Mouse (Mus musculus) kidney, adult 10 weeks (tissue): Measurements from ENCODE around the gene Uqcc1. TPM values are rescaled to one million over a fixed set of nuclear protein-coding genes. Genes with fewer than 3 reads are reported as not detected.

Experiments used
- polyA plus RNA-seq: library from polyadenylated mRNA; stranded (reverse); fragments of 350-450 nt; fragmentation: Illumina TruSeq; extraction: RNeasy Lipid Tissue Mini Kit (QIAGEN cat#74804); gene quantifications from one replicate; pipeline ENCODE4 v1.2.3, GENCODE M21; 2014; ENCODE audit warnings: low read depth, low replicate concordance

Gene Uqcc1
- 78.5 TPM for polyA plus RNA-seq

DNA sequence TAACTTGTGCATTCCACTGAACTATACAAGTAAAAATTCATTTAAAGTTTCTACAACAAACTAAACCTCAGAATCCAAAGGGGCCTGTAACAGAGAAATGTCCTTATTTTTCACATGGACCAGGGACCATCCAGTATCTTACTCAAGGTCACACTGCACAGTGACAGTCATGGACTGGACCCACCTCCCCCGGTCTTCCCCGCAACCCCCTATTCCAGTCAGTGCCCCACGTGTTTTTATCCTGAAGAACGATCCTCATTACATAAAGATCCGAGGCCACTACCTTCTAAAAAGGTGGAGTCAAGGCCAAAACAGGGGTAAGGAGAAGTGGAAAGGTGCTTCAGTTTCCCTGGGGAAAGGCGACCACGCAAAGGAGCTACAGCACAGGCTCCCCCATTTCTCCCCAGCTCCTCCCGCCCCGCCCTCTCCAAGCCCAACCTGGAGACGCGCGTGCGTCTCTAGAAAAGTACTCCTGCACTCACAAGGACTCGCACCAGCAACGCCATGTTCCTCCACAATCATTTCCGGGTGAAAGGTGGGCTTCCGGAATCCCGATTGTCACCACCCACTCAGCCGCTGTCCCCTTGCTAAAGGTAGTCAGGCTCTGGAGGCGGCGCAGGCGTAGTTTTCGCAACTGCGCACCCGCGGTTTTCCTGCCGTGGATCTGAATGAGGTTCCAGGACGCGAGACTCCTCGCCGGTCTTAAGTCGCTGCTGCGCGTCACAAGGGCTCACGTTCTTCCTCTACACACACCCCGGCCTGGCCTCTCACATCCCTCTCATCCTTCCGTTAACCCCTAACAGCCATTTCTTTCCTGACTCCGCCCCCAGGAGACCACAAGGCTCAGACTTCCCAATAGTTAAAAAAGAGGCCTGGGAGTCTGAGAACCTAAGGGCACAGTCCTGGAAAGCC, at the start of gene Uqcc1:
Gene Uqcc1, minus strand, starts transcription at position 780 of the 912 bp plus-strand sequence.

DNA sequence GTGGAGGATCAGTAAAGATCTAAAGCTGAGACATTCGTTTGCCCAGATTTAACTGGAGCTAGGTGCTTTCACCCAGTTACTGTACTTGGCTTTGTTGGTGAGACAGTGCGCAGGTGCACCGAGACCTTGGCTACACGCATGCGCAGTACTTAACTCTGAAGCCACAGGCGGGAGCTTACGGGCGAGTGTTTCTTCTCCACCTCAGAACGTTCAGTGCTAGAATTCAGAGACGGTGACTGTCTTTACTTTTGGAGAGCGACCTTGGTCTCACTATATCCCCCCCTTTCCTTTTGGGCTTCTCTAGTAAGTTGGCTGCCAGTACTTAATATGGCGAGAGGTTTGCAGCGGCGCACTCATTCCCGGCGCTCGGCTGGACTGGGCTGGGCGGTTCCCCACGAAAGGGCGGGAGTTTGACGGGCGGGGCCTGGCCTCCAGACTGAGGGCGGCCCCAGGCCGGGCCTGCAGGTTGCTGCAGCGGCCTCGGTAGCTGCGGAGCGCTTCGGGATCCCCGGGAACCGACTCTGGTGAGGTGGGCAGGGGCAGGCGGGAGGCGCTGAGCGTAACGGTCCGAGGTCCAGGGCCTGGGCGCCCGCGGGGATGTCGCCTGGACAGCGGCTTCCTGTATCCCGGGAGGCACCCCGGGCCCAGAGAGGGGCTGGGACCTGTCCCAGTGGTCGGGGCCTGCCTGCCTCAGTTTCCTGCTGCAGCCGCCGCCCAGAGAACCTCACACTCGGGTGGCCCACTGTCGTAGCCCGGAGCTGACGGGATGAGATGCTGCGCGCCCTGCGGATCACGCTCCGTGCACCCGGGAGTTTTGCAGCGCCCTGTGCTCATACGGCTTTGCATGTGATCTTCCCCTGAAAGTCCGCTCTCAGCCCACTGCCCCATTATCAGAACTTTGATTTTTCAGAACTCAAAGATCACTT, 26.3 kb upstream of the Uqcc1 start, which contains the start of gene Cep250:
Gene Cep250, plus strand, starts transcription at position 325 of the 926 bp plus-strand sequence.

DNA sequence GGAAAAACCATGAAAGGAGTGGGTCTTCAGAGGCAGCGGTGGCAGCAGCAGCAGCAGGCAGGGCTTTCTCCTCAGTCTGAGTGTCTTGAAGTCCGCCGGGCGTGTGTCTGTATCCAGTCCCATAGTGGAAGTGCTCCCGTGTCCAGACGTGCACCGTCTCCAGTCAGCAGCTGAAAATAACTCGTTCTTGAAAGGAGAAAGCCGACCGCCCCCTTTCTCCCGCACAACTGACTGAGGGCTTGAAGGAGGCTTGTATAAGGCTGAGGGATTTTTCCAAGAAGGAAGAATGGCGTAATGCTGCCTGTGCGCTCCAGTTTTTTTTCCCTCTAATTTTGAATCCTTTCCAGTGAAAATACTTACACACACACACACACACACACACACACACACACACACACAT, 15.0 kb upstream of the Uqcc1 start, which contains the start of gene Gdf5:
Gene Gdf5, minus strand, starts transcription at position 244 of the 400 bp plus-strand sequence.

DNA sequence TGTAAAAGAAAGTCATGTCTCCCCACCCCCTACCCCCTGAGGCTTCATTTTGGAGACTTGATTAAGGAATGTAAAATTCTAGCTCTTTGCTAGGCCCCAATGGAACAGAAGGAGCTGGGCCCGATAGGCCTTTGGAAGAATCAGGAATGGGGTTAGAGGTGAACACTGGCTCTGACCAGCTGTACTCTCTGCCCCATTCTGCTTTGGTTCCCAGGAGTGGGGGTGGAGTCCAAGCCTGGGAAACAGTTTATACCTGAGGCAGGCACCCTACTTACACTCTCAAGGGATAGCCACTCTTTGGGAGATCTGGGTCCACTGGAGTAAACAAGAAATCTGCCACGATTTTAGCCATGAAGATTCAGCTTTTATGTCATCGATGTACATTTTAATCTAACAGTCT, 10.6 kb upstream of the Uqcc1 start, which contains the start of gene Gm15557:
Gene Gm15557, plus strand, starts transcription at position 48 of the 400 bp plus-strand sequence.

DNA sequence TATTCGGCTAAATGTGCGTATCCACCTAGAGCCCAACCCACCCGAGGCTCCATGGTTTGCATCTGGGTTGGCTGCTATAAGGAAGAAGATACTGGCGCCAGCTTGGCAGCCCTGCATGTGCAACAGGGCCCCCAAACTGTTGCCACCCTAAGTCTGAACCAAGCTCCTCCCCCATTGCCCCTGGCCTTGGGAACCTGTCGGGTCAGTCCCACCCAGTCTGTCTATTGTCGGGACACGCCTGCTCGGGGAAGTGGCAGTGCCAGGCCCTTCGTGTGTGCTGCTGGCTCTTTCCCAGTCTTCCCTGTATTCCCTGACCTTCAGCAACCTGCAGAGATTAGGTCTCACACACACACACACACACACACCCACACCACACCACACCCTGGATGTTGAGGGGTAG, 95.4 kb downstream of the Uqcc1 start, which contains the start of gene Fam83c:
Gene Fam83c, minus strand, starts transcription at position 123 of the 400 bp plus-strand sequence.

DNA sequence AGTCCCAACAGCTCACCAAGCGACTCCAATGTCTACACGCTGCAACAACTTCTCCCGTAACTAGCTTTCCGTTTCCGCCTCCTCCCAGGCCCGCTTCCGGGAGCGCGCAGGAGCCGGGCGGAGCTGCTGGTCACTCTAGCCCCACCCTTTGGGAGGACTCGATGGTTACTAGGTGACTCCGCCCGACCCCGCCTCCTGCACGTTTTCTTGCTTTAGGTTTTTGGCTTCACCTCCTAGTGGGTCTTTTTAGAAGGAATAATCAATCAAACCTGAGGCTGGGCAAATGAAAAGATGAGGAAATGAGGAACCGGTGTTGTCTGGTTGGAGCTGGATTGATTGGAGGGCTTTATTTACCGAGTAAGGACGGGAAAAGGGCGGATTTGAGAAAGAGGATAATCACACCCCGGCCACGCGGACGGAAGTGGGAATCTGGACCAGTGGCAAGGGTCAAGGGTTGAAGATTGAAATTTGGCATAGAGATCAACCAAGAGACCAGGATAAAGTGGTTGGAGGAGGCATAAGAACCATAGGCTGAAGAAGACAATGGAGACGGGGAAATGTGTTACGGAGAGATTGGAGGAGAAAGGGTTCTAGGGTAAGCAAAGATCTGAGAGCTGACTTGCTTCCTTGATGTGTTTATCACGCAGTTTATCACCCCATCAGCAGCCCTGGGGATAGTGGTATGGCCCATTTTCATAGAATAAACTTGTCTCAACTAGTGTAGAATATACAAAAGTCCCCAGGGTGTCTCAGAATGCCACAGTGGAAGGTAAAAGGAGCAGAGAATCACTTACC, 103.3 kb downstream of the Uqcc1 start, which contains the start of gene Eif6:
Gene Eif6, minus strand, starts transcription at position 296 of the 795 bp plus-strand sequence.

DNA sequence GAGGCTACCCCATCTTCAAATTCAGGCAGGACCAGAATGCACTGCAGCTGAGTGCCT, 110.9 kb downstream of the Uqcc1 start, which contains the start of gene BC029722:
Gene BC029722, minus strand, starts transcription at position 35 of the 57 bp plus-strand sequence.

Other genes starting within 250 kb of the Uqcc1 start
- 81.1 TPM for gene Trpc4ap, start 237.9 kb downstream of the Uqcc1 start, polyA plus RNA-seq
- gene Edem2, start 200.8 kb downstream of the Uqcc1 start, polyA plus RNA-seq = 9.0 TPM
- gene Gm17581, start 194.4 kb downstream of the Uqcc1 start, polyA plus RNA-seq = not detected
- 1.3 TPM for gene Procr, start 179.2 kb downstream of the Uqcc1 start, polyA plus RNA-seq
- gene Mmp24, start 155.0 kb downstream of the Uqcc1 start, polyA plus RNA-seq = not detected
- 15.5 TPM for gene BC029722, start 110.9 kb downstream of the Uqcc1 start, polyA plus RNA-seq
- gene Eif6, start 103.4 kb downstream of the Uqcc1 start, polyA plus RNA-seq = 5.1 TPM
- not detected for gene Fam83c, start 95.5 kb downstream of the Uqcc1 start, polyA plus RNA-seq
- gene Gm15557, start 10.4 kb upstream of the Uqcc1 start, polyA plus RNA-seq = not detected
- gene Gdf5, start 15.1 kb upstream of the Uqcc1 start, polyA plus RNA-seq = not detected
- gene Cep250, start 26.1 kb upstream of the Uqcc1 start, polyA plus RNA-seq = 1.3 TPM
- 1.7 TPM for gene 6430550D23Rik, start 77.7 kb upstream of the Uqcc1 start, polyA plus RNA-seq
- gene Ergic3, start 77.7 kb upstream of the Uqcc1 start, polyA plus RNA-seq = 11.2 TPM
- gene Fer1l4, start 122.6 kb upstream of the Uqcc1 start, polyA plus RNA-seq = not detected
- gene Spag4, start 134.9 kb upstream of the Uqcc1 start, polyA plus RNA-seq = 0.16 TPM
- 34.0 TPM for gene Cpne1, start 181.7 kb upstream of the Uqcc1 start, polyA plus RNA-seq
- gene Rbm12, start 181.7 kb upstream of the Uqcc1 start, polyA plus RNA-seq = 16.5 TPM
- 10.1 TPM for gene Gm28036, start 196.8 kb upstream of the Uqcc1 start, polyA plus RNA-seq
- gene Romo1, start 213.7 kb upstream of the Uqcc1 start, polyA plus RNA-seq = 15.3 TPM
- 185 TPM for gene Nfs1, start 213.9 kb upstream of the Uqcc1 start, polyA plus RNA-seq
- gene Rbm39, start 249.9 kb upstream of the Uqcc1 start, polyA plus RNA-seq = 423 TPM